ENCODE assay signal across 8 mouse cellular contexts in the genomic region with DNA sequence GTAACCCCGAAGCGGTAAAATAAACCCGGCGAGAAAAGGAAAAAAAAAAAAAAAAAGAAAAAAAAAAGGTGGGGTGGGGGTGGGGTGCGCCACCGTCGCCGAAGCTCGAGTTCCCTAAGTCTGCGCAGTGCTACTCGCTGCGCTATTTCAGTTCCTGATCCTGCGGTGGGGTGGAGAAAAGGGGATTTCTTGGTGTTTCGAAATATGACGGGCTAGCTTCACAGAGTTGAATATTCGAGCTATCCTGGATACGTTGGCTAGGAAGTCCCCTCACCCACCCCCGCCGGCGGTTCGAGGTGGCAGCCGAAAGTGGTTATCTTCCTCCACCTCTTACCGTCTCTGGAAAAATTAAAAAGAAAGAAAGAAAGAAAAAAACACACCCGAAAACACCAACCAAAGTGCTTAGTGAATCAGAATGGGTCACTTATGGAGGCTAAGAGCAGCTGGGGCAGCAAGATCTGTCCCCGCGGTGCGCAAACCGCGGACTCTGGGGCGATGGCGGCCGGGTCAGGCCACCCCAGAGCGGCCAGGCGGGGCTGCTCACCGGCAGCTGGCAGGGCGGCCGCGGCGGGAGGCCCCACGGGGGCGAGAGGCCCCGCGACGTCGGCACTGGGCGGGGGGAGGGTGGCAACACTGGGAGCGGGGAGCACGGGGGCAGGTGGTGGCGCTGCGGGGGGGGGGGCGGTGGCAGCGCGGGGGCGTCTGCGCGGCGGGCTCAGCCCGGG. TPM values are rescaled to one million over a fixed set of nuclear protein-coding genes. Genes with fewer than 3 reads are reported as not detected.
DNase-seq lines count a peak whose midpoint lies in the region; ATAC-seq lines count a peak whose summit lies in the region.

No protein-coding gene starts in this region.

- H3K9ac ChIP-seq in hindbrain, embryonic 14.5 days: peak overlapping the region; percentile 96

- peak overlapping the region; percentile 92 for H3K4me3 ChIP-seq in hindbrain, embryonic 14.5 days (replicated peaks; ENCODE audit: low read length)

- H3K4me2 ChIP-seq in hindbrain, embryonic 14.5 days (replicated peaks): peak overlapping the region; percentile 83

- H3K27me3 ChIP-seq in hindbrain, embryonic 14.5 days (ENCODE audit: control insufficient read depth, insufficient read depth, low read length): no peaks in the 10 kb centered on the region

- DNase-seq in MN1 (ENCODE audit: low spot score): peak; percentile 81
- DNase-seq in cerebellum, adult 9-11 months: peak; percentile 66
- DNase-seq in frontal cortex, postnatal 25 days (ENCODE audit: low spot score in 2 of 2): peak; percentile 38 to 53
- DNase-seq in hindbrain, embryonic 14.5 days (ENCODE audit: low spot score): peak; percentile 66
- DNase-seq in left cerebral cortex, adult 11 months (ENCODE audit: low spot score): peak; percentile 62
- DNase-seq in lung, postnatal 36 days: peak; percentile 80
- peak; percentile 83 for DNase-seq in retina, embryonic 14.5 days (ENCODE audit: low spot score)
- peak; percentile 70 to 79 for DNase-seq in thymus, postnatal 36 days

- 1% methylated on average over 55 of the region's 58 CpGs for WGBS in hindbrain, embryonic 14.5 days

- peaks cover 33% of the 10 kb centered on the region for H3K4me1 ChIP-seq in hindbrain, embryonic 14.5 days (replicated peaks; ENCODE audit: control insufficient read depth, insufficient read depth, low read length)

- H3K9me3 ChIP-seq in hindbrain, embryonic 14.5 days (ENCODE audit: control insufficient read depth, low read length): no peaks in the 10 kb centered on the region

- H3K27ac ChIP-seq in hindbrain, embryonic 14.5 days: peak overlapping the region; percentile 98

- ATAC-seq in hindbrain, embryonic 14.5 days (ENCODE audit: low FRiP score): peak; percentile 21

- H3K36me3 ChIP-seq in hindbrain, embryonic 14.5 days (replicated peaks; ENCODE audit: control insufficient read depth, insufficient read depth): peaks cover 4% of the 10 kb centered on the region; the same call in 1 of the 2 replicates

RNA-seq across cellular contexts. Expression of a gene that starts 1.1 kb away (rescaled TPM):
- polyA plus RNA-seq in hindbrain, embryonic 14.5 days (2014; fragmentation: Nextera tagmentation; extraction: Ambion mirVana): 34.4 and 36.5 TPM in 2 replicates

RNA-seq across cellular contexts. Expression of a gene that starts 55.9 kb away (rescaled TPM):
- polyA plus RNA-seq in hindbrain, embryonic 14.5 days (2014; fragmentation: Nextera tagmentation; extraction: Ambion mirVana): 40.3 and 44.9 TPM in 2 replicates

Comparison
In these comparisons a context has a peak if more than half of its experiments do, and no peak if none do; other contexts are left out.
1. Peak in every context shown above with its lines: DNase-seq, ATAC-seq, H3K4me3 ChIP-seq and H3K27ac ChIP-seq.